Comparison of ENCODE assay signal across 17 mouse cellular contexts in the genomic region with DNA sequence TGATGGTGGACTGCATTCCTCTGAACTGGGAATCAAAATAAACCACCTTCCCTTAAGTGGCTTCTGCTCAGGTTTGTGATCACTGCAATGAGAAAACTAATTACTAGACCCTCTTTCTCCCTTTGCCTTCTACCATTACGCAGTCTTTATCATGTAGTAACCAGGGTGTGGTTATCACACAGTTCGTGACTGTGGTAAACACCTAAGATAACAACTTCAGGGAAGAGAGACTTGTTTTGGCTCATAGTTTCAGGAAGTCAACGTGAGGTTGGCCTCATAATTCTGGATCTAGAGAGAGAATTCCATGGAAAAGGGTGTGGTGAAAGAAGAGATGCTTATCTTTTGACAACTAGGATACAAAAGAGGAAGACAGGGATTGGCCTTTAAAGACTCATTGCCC.
"Had no signal": no experiment of that assay in that cellular context is flagged by ENCODE, and none has a peak within 500 bp of the region (broad histone marks: within the 10 kb centered on the region; RNA-seq: fewer than 3 reads in every experiment).

No protein-coding gene starts in this region.

- H3K4me2 ChIP-seq: intestine, embryonic 15.5 days; limb, embryonic 13.5 days; midbrain, embryonic 13.5 days; neural tube, embryonic 13.5 days had no signal

- DNase-seq: kidney, adult 18-20 months; kidney, adult 9 months; kidney, postnatal 14 days; kidney, postnatal 4 days; lung, adult 2 months; lung, postnatal 14 days; lung, postnatal 4 days; thymus, adult 18-20 months; thymus, postnatal 4 days had no signal

- ATAC-seq: intestine, embryonic 15.5 days; midbrain, embryonic 13.5 days; midbrain, embryonic 16.5 days had no signal

- H3K27me3 ChIP-seq: intestine, embryonic 15.5 days; limb, embryonic 13.5 days; midbrain, embryonic 13.5 days; neural tube, embryonic 13.5 days had no signal

- H3K27ac ChIP-seq: intestine, embryonic 15.5 days; limb, embryonic 10.5 days; limb, embryonic 13.5 days; midbrain, embryonic 13.5 days; neural tube, embryonic 13.5 days had no signal

- H3K4me3 ChIP-seq: intestine, embryonic 15.5 days; limb, embryonic 10.5 days; limb, embryonic 13.5 days; megakaryocyte, embryonic 14.5 days; midbrain, embryonic 13.5 days; myocyte; neural tube, embryonic 13.5 days had no signal

- H3K9ac ChIP-seq: intestine, embryonic 15.5 days; limb, embryonic 13.5 days; midbrain, embryonic 13.5 days; neural tube, embryonic 13.5 days had no signal

- H3K4me1 ChIP-seq: intestine, embryonic 15.5 days; limb, embryonic 13.5 days; megakaryocyte, embryonic 14.5 days; midbrain, embryonic 13.5 days; neural tube, embryonic 13.5 days had no signal

- H3K36me3 ChIP-seq: intestine, embryonic 15.5 days; limb, embryonic 10.5 days; limb, embryonic 13.5 days; midbrain, embryonic 13.5 days; neural tube, embryonic 13.5 days had no signal

- H3K9me3 ChIP-seq: intestine, embryonic 15.5 days; limb, embryonic 10.5 days; limb, embryonic 13.5 days; megakaryocyte, embryonic 14.5 days; midbrain, embryonic 13.5 days; neural tube, embryonic 13.5 days had no signal
